Mouse (Mus musculus) C2C12 (cell line): ENCODE measurements around the gene 2900026A02Rik.

Source experiments
- CEBPB ChIP-seq: IDR thresholded peaks from one replicate; pipeline ENCODE4 v1.6.1; 2011; ENCODE audit warnings: low read depth, mild to moderate bottlenecking, control low read depth, moderate library complexity
- CTCF ChIP-seq: IDR thresholded peaks from one replicate; pipeline ENCODE4 v1.5.1; 2011; ENCODE audit not compliant: control insufficient read depth, insufficient read depth, insufficient read length
- FOSL1 ChIP-seq: IDR thresholded peaks from one replicate; pipeline ENCODE4 v1.8.0; 2011; ENCODE audit warnings: mild to moderate bottlenecking, low read length; ENCODE audit not compliant: poor library complexity, insufficient read depth, severe bottlenecking
- MAX ChIP-seq: IDR thresholded peaks from one replicate; pipeline ENCODE4 v1.6.1; 2011; ENCODE audit warnings: mild to moderate bottlenecking, control low read depth
- MYOD1 ChIP-seq: IDR thresholded peaks from one replicate; pipeline ENCODE4 v1.6.1; 2011; ENCODE audit warnings: low read depth; ENCODE audit not compliant: control insufficient read depth, insufficient read length
- MYOG ChIP-seq: IDR thresholded peaks from one replicate; pipeline ENCODE4 v1.6.1; 2011; ENCODE audit not compliant: control insufficient read depth, insufficient read length; ENCODE audit errors: extremely low read depth
- USF1 ChIP-seq: IDR thresholded peaks from one replicate; pipeline ENCODE4 v1.6.1; 2011; ENCODE audit warnings: low read depth, mild to moderate bottlenecking, control low read depth, moderate library complexity

GRCm38 (mm10) chr5:113154441-113154840 is 66.6 kb downstream of the 2900026A02Rik start:
- no peak for TF ChIP-seq MAX
- no peak for TF ChIP-seq CTCF
- TF ChIP-seq FOSL1: no peak
- TF ChIP-seq CEBPB: no peak
- no peak for TF ChIP-seq USF1
- no peak for TF ChIP-seq MYOD1
- no peak for TF ChIP-seq MYOG
